Mouse (Mus musculus): ENCODE data around the gene Klhl26.

Klhl26 gene

DNA sequence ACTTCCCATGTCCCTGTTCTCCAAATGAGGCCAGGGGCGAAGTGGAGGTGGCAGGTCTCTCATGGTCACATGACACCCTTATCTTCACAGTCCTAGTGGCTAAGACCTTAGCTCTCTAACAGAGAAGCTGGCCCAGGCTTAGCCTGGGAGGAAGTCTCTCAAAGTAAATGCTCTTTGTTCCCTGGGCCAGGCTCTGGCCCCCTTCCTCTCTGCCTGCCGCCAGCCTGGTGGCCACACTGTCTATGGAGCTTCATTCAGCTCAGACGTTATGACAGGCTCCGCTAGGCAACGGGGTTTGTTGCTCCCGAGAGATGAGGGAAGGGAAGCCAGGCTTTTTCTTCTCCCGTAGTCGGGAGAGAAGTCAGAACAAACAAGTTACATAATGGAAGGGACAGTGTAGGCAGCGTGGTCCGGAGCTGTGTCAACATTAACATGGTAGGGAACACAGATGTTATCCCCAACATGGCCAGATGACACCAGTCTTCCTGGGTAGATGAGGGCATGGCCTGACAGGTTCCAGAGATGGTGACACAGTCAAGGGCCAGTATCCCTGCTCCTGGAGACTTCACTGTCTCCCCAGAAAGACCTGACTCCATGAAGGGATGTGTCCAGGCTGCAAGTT is 7.4 kb downstream of the Klhl26 start:
- no peak for DNase-seq

DNA sequence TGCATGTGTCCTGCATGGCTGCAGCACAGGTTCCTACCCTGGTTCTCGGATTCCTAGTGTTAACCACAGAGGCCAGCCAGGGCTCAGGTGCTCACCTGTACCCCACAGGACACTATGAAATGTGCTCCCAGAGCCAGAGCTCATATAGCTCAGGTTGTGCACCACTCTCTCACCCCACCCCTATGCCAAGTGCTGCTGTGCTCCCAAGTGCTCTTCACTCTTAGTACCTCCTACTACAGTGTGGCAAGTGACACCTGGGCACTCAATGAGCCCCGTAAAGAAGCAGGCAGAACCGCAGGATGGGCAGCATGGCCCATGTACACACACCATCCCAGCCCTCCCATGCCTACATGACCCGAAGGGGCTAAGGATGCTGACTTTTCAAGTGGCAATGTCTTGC is 8.0 kb downstream of the Klhl26 start:
- no peak for DNase-seq

DNA sequence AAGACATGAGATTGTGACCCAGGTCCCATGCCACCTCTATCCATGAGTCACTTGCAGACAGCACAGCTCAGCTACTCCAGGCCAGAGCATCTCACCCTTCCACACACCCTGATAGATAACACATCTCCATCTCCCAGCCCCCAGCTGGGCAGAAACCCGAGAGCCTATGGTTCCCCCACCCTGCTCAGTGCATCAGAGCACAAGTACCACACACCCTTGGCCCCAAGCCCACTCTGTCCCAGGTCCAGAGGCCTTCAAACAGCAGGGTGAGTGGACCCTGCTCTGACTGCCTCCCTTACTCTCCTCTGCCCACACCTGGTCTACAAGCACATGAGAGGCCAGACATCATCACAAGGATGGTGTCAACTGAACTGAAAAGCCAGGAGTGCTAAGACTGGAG is 8.9 kb downstream of the Klhl26 start:
- DNase-seq = no peak

DNA sequence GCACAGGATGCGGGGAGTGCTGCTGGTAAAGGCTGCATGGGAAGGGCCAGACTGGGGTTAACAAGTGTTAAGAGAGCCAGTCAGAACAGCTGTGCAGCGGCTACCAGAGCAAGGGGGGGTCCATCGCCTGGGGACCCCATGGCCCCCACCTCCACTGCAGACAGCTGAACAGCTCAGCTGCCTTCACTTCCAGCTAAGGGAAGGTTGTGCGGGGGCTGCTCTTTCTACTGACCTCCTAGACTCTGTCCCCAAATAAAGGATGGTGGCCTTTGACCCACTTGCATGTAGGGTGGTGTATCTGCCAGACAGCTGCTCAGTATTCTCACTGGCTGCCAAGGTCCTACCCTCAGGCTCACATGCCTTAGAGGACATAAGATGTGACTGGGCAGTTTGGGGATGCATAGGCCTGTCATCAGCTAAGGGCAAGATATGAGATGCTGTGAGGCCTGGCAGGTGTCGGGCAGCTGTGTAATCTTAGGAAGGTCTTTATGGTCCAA is 9.5 kb downstream of the Klhl26 start:
- no peak for DNase-seq

DNA sequence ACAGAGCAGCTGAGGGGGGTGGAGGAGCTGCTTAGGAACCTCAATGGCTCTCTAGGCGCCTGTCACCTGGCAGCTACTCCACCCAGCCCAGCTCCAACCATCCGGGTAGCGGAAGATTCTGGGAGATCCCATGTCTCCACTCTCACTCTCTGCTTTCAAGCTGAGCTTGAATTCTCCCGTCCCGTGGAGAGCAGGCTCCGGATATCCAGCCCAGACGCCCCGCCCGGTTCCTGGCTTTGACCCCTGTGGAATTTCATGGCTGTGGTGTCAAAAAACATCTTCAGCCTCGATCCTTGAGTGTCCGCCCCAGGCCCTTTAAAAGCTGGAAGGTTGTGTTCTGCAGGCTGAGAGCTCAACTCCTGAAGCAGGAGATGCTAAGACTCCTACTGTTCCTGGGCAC is 10.0 kb downstream of the Klhl26 start:
- no peak for DNase-seq

DNA sequence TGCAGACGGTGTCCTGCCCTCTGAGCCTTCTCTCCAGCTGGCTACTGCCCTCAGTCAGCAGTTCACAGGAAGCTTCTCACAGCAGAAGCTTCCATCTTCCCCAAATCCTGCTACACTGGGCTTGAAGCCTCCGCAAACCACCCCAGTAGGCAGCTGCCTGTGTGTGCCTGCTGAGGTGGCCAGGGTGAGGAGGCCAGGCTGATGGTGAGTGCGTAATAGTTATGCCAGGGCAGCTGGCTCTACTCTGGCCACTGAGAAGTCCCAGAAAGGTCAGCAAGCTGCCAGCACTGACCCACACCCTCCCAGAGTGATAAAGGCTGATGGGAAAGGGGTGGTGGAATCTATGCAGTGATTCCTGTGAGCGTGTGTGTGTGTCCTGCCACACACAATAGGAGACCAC is 10.5 kb downstream of the Klhl26 start:
- no peak for DNase-seq

DNA sequence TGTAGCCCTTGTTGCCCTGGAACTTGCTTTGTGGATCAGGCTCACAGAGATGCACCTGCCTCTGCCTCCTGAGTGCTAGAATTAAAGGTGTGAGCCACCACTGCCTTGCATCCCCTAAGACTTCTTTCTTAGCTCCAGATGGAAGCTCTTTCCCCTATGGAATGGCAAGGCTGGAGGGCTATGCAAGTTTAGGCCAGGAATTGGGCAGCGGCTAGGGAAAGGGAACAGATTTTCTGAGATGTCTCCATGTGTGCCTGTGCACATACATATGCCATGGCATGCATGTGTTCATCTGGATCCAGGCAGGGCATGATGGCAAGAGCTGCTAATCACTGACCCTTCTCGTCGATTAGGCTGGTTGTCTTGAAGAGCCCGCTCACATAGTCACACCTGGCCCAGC is 11.1 kb downstream of the Klhl26 start:
- DNase-seq = no peak

DNA sequence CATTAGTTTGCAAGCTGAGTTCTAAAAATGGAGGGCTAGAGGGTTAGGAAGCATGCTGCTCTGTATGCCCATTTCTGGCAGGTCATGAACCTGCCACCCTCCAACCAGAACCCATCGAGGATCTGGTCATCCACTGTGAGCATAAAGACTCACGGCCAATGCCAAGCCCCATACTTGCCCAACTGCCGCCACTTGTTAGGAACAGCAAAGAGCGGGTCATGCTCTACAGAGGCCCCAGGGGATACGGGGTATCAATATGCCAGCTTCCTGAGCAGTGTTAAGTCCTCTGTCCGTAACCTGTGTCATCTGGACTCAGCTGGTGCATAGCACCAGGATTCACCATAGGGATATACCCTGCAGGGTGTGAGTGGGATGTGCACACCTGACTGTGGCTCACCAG is 12.6 kb downstream of the Klhl26 start:
- DNase-seq = no peak

DNA sequence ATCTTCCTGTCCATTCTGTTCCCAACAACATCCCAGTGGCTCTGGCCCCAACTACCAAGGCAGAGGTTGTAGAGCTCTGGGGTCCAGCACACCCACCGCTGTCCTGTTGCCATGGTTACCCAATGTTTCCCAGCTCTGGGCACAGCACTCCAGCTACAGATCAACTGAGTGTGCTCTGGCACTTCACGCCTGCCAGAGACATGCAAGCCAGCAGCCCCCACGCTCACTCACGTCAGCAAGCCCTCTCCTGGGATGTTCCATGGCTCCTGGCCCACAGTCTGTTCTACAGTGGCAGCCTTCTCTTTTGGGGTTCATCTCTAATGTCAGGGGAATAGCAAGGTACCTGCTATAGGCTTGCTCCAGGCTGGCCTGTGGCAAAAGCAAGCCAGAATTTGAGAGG is 13.5 kb downstream of the Klhl26 start:
- no peak for DNase-seq

DNA sequence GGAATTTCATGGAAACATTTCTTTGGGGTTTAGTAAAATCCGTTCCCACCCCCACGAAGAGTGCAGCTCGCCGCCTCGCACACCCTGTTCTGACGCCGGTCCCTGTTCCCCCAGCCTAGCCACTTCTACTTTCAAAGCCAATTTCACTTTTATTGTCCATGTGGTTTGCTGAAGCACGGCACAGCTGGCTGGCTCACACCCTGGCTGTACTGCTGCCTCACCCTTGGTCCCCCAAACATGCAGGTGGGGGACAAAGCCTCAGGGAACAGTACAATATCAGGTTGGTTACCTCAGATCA is 14.3 kb downstream of the Klhl26 start:
- DNase-seq = no peak

DNA sequence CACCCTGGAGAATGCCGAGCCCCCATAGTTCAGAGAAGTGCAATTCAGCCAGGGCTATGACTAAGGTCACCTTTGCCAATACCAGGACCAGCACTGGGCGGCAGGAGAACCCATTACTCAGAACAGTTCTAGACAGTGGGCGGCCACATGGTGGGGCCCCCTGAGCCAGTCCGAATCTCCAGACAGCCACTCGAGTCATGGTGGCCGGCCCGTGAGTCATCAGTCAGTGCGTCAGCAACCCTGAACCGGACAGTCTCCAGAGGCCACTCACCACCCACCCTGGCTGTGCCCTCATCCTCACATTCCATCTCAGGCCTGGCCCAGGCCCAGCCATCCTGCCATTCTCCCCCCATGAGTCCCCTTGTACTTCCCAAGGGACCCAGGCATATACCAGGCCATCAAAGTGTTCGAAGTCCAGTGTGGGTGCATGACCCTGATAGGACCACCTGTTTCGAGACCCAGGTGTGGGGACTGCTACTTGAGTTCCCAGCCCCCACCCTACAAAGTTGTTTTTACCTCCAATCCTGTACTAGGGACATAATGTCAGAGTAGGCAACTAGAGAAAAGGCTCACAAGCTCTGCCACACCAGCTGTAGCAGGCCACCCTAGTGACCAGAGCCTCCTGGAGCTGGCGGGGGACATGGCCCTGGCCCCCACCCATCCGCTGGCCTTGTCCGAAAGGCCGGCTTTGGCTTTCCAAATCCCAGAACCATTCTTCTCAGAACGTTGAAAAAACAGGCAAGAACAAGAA is 14.8 kb downstream of the Klhl26 start:
- DNase-seq = no peak

DNA sequence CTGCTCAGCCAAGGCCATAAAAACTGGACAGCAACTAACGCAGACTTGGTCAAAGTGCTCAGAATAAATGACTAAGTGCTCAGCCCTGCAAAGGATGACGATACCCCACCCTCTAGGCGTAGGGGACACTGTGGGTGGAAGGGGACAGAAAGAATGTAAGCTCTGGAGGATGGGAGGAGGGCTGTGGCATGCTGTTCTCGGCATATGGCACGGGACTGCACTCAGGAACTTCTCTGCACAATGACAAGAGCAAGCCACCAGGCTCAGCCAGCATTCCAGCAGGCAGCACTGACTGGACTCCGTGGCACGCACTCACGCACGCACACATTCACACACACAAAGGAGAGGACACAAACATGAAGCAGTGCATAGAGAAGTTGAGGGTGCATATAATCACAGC is 16.2 kb downstream of the Klhl26 start:
- no peak for DNase-seq

DNA sequence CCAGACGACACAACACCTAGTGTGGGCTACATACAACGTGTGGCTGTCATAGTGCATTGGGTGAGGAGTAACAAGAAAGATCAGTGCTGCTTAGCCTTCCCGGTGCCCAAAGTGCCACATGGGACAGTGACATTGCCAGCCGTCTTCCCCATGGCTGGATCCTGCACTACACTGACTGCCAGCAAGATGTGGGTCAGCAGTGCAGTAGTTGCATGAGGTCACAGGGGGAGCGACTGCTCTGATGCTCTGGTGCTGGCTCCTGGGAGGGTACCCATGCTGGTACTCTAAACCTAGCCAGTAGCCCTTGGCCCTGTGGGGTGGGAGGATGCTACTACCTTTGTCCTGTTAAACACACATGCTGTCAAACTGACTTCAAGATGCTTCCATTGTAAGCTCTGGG is 16.6 kb downstream of the Klhl26 start:
- no peak for DNase-seq

DNA sequence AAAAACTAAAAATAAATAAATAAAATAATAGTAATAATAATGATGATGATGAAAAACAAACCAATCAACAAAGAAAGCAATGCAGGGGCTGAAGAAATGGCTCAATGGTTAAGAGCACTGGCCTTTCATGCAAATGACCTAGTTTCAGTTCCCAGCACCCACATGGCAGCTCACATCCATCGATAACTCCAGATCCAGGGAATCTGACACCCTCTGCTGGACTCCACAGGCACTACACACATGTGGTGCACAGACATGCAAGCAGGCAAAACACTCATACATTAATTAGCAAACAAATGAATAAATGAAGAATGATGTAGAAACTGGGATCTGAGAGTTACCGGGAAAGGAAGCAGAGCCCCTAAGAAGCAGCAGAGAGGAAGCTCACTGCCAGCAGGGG is 17.1 kb downstream of the Klhl26 start:
- DNase-seq = no peak

DNA sequence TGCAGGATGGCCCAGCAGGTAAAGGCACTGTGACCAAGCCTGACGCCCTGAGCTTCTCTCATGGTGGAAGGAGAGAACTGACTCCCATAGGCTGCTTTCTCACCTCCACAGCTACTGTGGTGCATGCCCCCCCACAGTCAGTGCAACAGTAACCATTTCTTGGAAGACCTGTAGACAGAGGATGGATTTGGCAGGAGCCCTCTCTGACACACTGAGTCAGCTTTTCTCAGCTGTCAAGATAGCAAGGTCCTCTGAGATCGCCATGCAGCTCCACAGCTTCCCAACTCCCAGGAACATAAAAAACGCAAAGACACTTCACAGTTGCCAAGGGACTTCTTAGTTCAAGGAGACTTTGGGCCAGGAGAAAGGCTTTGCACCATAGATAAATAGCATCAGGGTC is 18.3 kb downstream of the Klhl26 start:
- no peak for DNase-seq

DNA sequence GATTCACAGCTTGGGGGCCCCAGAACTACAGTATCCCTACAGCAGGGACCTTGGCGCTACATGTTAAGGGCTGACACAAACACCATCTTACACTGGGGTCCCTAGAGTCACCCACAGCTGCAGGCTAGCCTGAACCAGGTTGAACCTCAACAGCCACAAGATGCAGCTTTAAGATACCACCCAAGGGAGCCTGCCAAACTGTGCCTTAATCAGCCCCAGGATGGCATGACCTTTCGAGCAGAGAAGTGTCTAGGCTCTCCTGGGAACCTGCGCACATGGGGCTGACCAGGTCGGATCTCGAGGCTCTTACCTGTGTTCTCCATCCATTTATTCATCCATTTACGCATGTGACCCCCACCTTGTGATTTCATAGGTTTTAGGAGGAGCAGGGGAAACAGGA is 18.9 kb downstream of the Klhl26 start:
- DNase-seq = no peak

DNA sequence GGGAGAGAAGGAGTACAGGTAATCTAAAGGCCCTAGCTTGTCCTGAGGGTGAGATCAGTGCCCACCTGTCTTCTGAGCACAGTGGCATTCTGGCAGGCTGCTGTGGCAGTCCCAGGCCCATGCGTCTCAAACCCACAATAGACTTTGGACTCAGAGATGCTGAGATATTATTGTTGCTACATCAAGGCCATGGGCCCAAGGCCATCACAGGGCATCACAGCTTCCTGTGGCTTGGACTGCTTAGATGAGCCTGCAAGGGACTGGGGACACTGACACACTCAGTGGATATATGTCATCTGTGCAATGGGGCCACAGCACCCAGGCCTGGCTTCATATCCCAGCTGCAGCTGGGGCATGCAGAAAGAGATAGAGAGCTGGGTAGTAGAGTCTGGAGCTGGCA is 19.8 kb downstream of the Klhl26 start:
- DNase-seq = no peak

DNA sequence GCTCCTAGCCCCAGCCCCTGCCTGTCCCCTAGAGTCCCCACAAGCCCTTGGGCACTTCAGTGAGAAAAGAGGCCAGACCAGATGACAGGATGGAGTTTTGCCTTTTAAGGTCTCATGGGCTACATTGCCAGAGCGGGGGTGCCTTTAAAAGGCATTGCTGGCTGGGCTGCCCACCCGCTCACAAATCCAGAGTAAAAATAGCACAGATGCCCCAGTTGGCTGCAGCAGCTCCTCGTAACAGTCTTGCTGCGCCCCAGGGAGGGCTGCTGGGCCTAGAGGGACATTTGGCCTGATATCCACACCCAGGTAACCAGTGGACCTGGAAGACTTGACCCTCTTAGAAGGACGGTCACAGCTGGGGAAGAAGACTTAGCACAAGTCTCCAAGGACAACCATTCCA is 22.9 kb downstream of the Klhl26 start:
- DNase-seq = no peak

DNA sequence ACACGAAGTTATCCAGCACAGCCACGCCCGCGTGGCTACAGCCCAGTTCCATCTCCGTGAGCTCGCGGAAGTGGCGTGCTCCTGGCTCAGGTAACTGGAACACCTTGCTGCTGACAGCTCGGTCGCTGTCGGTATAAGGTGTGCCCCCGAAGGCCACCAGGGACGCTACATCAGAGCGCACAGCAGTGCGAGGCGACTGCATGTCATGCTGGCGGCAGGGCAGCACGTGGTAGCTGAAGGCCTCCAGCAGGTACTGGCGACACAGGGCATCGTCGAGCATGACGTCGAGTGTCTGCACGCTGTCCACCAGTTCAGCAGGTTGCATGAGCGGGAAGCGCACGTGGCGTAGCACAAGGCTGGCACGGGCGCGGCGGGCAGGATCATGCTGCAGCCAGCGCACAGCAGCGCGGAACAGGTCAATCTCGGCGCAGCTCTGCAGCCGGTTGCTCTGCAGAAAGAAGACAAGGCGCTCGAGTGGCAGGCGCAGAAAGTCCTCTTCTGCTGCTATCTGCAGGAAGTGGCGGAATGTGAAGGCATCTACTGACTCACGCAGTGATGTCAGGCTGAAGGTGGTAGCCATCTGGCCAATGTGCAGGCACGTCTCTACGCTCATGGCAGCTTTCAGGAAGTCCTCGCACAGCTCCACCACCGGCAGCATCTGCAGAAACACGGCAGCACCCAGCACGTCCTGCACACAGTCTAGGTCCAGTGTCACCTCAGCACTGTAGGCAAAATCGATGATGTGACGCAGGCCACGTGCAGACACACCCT is 24.4 kb downstream of the Klhl26 start:
- DNase-seq = no peak

DNA sequence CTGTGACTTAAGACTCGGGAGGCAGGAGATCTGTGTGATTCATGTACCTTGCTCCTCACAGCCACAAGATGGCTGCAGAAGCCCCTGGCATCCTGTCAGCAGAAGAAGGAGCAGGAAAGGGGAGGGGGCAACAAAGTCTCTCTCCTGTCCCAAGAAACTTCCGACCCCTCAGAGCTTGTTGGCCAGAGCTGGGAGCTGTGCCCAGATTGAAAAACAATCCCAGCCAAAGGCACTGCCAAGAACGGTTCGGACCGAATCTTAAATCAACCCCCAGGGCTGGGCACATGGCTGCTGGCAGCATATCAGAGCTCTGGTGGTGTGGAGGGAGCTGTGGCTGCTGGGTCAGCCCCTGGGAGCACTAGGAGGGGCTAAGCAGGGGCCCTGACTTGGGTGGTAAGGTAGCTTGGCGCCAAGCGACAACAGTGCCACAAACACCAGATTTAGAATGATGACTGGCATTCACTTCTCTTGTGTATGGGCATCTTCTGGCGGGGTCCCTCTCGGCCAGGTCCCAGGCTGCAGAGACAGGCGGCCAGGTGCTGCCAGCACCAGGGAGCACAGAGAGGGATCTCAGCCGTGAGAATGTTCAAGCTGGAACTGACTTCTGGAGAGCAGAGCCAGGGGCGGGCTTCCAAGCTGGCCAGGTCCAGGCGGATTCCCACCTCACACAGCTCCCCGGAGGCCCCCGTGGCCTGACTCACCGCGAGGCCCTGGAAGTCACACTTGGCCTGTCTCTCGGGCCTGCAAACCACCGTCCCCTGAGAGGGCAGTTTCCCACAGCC is 28.9 kb downstream of the Klhl26 start:
- no peak for DNase-seq

DNA sequence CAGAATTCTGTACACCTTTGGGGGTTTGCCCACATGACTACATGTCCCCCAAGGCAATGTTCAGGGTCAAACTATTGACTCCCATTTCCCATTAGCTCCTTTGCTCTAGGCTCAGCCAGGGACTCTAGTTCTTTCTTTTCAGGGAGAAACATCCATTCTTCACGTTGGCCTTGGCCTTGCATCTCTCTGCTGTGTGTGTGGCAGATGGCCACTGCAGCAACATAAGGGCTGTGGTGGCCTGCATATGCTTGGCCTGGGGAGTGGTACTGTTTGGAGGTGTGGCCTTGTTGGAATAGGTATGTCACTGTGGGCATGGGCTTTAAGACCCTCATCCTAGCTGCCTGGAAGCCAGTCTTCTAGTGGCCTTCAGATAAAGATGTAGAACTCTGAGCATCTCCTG is 30.8 kb downstream of the Klhl26 start:
- DNase-seq = no peak

DNA sequence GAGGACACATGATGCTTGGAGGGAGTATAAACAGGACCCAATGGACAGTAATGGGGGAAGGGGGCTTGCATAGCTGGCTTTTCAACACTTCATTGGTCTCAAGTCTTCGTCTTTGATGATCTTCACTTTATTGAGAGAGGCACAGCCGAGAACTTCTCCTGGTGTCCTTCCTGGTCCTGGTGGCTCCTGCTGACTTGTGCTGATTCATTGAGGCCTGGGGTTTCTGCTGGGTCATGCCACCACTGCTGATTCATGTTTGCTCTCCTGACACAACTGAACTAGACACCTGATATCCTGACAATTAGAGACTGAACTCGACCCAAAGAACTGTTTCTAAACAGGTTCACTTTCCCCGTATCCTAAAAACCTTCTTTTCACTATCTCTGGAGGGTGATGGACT is 33.4 kb downstream of the Klhl26 start:
- DNase-seq = no peak

DNA sequence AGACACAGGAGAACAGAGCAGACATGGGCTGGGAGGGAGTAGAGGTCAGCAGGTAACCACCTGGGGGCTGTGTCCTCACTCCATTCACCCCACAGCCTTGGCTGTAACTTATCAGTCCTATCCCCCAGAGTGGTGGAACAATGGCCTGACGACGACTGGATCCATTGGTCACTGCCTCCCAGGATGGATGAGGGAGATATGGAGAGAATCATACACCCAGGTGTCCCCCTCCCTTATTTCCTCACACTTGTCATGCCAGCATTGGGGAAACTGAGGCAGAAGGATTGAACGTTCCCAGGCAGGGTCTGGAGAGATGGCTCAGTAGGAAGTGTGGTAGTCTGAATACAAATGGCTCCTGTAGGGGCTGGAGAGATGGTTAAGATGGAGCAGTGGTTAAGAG is 35.2 kb downstream of the Klhl26 start:
- DNase-seq = no peak

DNA sequence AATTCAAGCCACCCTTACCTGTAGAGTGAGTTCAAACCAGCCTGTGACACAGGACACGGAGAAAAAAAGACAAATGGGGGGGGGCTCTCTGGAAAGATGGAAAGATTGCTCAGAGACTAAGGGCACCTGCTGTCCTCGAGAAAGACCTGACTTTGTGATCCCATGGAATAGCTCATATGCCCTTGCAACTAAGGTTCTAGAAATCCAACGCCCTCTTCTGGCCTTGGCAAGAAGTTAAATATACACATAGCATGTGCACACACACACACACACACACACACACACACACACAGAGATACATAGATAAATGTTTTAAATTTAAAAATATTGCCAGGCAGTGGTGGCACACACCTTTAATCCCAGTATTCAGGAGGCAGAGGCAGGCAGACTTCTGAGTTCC is 36.5 kb downstream of the Klhl26 start:
- DNase-seq = no peak

Measured in lung, postnatal 14 days (tissue).